Mouse (Mus musculus) myocyte (in vitro differentiated cells): ENCODE results near the gene Bach2.

Source experiments
- E2F4 ChIP-seq: IDR thresholded peaks from one replicate; pipeline ENCODE4 v1.6.1; 2011; ENCODE audit warnings: mild to moderate bottlenecking, control low read depth, moderate library complexity; ENCODE audit not compliant: insufficient read depth
- MYOD1 ChIP-seq, 3 experiments: IDR thresholded peaks; one replicate each; pipeline ENCODE4 v1.6.1; 2011; ENCODE audit warnings: control low read depth in 2 of 3, low read depth in 2 of 3, mild to moderate bottlenecking in 2 of 3, moderate library complexity in 1 of 3; ENCODE audit not compliant: insufficient read length in 2 of 3, control insufficient read depth in 1 of 3
- POLR2A ChIP-seq: IDR thresholded peaks from one replicate; pipeline ENCODE4 v1.6.1; 2011; ENCODE audit warnings: low read depth, mild to moderate bottlenecking, control low read depth, moderate library complexity; ENCODE audit not compliant: insufficient read length
- USF1 ChIP-seq: IDR thresholded peaks from one replicate; pipeline ENCODE4 v1.6.1; 2011; ENCODE audit warnings: low read depth, mild to moderate bottlenecking, control low read depth, moderate library complexity

DNA sequence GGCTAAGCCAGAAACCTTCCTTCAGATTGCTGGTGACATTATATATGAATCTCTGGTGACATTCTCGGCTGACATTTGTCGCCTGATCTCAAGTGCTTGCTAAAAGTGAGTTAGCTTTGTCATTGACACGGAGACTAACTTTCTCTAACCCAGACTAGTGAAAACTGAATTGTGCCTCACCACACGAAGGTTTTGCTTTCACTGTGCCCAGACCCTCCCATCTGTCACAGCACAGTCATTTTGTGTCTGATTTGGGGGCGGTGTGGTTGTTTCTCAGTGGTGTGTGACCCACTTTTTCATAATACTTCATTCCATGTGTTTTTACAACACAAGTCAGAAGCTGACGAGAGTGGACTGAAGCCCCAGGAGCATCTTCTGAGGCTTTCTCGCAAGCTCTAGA, 185.8 kb downstream of the Bach2 start:
- TF ChIP-seq MYOD1 (IDR thresholded peaks at IDR 0.05; ENCODE audit: control insufficient read depth in 1 of 3, insufficient read length in 2 of 3, low read depth in 2 of 3) (no peak), USF1 (no peak), E2F4 (no peak), POLR2A (no peak)
